Mouse (Mus musculus): ENCODE measurements around the gene Rps27a.

Rps27a gene

GRCm38 (mm10) chr11:29512818-29513535 lies 34.9 kb downstream of the Rps27a start:
- DNase-seq (ENCODE audit: low read depth): no peak

- no peak for DNase-seq (ENCODE audit: low read depth)
Measured at GRCm38 (mm10) chr11:29509421-29509820, 38.5 kb downstream of the Rps27a start.

- DNase-seq (ENCODE audit: low read depth): no peak
Measured at GRCm38 (mm10) chr11:29504899-29505625, 42.8 kb downstream of the Rps27a start.

- DNase-seq (ENCODE audit: low read depth): no peak
Measured at GRCm38 (mm10) chr11:29503948-29504893, 43.7 kb downstream of the Rps27a start.

GRCm38 (mm10) chr11:29496962-29497361 lies 50.9 kb downstream of the Rps27a start:
- no peak for DNase-seq (ENCODE audit: low read depth)

All from fibroblast of lung, adult 2 months (primary cell).